11 mouse cellular contexts compared by ENCODE assay signal in genomic region chr6:88483111-88483510, GRCm38 (mm10). TPM values are rescaled to one million over a fixed set of nuclear protein-coding genes. Genes with fewer than 3 reads are reported as not detected.
DNase-seq lines count a peak whose midpoint lies in the region; ATAC-seq and TF ChIP-seq lines count a peak whose summit lies in the region.
"Had no signal": no experiment of that assay in that cellular context is flagged by ENCODE, and none has a peak within 500 bp of the region (broad histone marks: within the 10 kb centered on the region; RNA-seq: fewer than 3 reads in every experiment).

No protein-coding gene starts in this region.

- no peak for ATAC-seq in monocyte, adult 5-6 weeks (replicated peaks; ENCODE audit: insufficient number of reproducible peaks, low FRiP score, low TSS enrichment, poor library complexity, severe bottlenecking)

- no peak for DNase-seq in gastrocnemius, adult 2 months
- no peak for DNase-seq in gastrocnemius, postnatal 36 days
- DNase-seq in MEL (ENCODE audit: low read depth, low spot score), result peak; percentile 37
- DNase-seq in cerebellum, adult 2 months, result peak; percentile 80 to 88
- peak; percentile 48 to 51 for DNase-seq in kidney, postnatal 36 days
- no peak for DNase-seq in right cerebral cortex, postnatal 36 days (ENCODE audit: low spot score in 2 of 2)
- no peak for DNase-seq in thymus, postnatal 36 days

- no peaks in the 10 kb centered on the region; the same call in 1 of the 2 replicates for H3K79me2 ChIP-seq in MEL (ENCODE audit: control insufficient read depth, insufficient read depth, low read length, poor library complexity)

- H3K27ac ChIP-seq in gastrocnemius, adult 2 months, result no peak overlapping the region
- no peak overlapping the region for H3K27ac ChIP-seq in MEL (ENCODE audit: control insufficient read depth, low read depth, low read length)
- peak overlapping the region; percentile 40 for H3K27ac ChIP-seq in cerebellum, adult 2 months (ENCODE audit: insufficient read depth, low read length)
- H3K27ac ChIP-seq: limb, embryonic 12.5 days; midbrain, embryonic 10.5 days had no signal

- H3K9me3 ChIP-seq in MEL (replicated peaks; ENCODE audit: insufficient read depth, low read length), result no peaks in the 10 kb centered on the region
- H3K9me3 ChIP-seq: limb, embryonic 12.5 days; midbrain, embryonic 10.5 days had no signal

- H3K4me3 ChIP-seq in gastrocnemius, adult 2 months, result 0 out of 2 replicates have a peak overlapping the region, but pooled peaks have one; percentile 13
- H3K4me3 ChIP-seq in MEL (ENCODE audit: control insufficient read depth in 1 of 2, insufficient read depth in 1 of 2, low read depth in 2 of 2, low read length in 2 of 2), result no peak overlapping the region
- H3K4me3 ChIP-seq in cerebellum, adult 2 months (replicated peaks; ENCODE audit: insufficient read depth, low read depth, low read length), result no peak overlapping the region
- H3K4me3 ChIP-seq: limb, embryonic 12.5 days; midbrain, embryonic 10.5 days had no signal

- peaks cover 0 to 2% of the 10 kb centered on the region in 2 experiments; a peak in 2 of 4 replicates for H3K4me1 ChIP-seq in MEL (ENCODE audit: control insufficient read depth in 1 of 2, insufficient read depth in 2 of 2, low read length in 2 of 2)
- peaks cover 25% of the 10 kb centered on the region for H3K4me1 ChIP-seq in cerebellum, adult 2 months (ENCODE audit: control insufficient read depth, insufficient read depth, low read length)
- H3K4me1 ChIP-seq: limb, embryonic 12.5 days; midbrain, embryonic 10.5 days had no signal

- no peak for TF ChIP-seq EP300 in MEL (IDR thresholded peaks at IDR 0.05; ENCODE audit: low read depth in 1 of 2, low read length in 2 of 2)

- H3K36me3 ChIP-seq in MEL (ENCODE audit: control insufficient read depth in 1 of 2, insufficient read depth in 2 of 2, low read length in 2 of 2), result peaks cover 3 to 19% of the 10 kb centered on the region in 2 experiments

- no peak overlapping the region for H3K9ac ChIP-seq in MEL (ENCODE audit: control insufficient read depth, low read depth, low read length, poor library complexity, severe bottlenecking)
- H3K9ac ChIP-seq: limb, embryonic 12.5 days had no signal

- TF ChIP-seq RAD21 in MEL (IDR thresholded peaks at IDR 0.05; ENCODE audit: low read depth, low read length), result no peak

- intact Hi-C loops in gastrocnemius, adult 2 months (cut with DNase I), result no loop called here
- intact Hi-C loops in gastrocnemius, postnatal 36 days (cut with DNase I), result no loop called here

- no peak for TF ChIP-seq POLR2A in MEL (IDR thresholded peaks at IDR 0.05; ENCODE audit: control insufficient read depth in 1 of 2, insufficient read depth in 1 of 2, low read depth in 1 of 2, low read length in 2 of 2, poor library complexity in 1 of 2)
- no peak for TF ChIP-seq POLR2A in cerebellum, adult 2 months (IDR thresholded peaks at IDR 0.05; ENCODE audit: borderline replicate concordance, insufficient read depth, low read length)

- H3K27me3 ChIP-seq in MEL (ENCODE audit: control insufficient read depth in 1 of 2, insufficient read depth in 2 of 2, low read length in 2 of 2), result no peaks in the 10 kb centered on the region
- H3K27me3 ChIP-seq in cerebellum, adult 2 months (ENCODE audit: control insufficient read depth, insufficient read depth, low read length), result no peaks in the 10 kb centered on the region
- H3K27me3 ChIP-seq: CH12.LX; limb, embryonic 12.5 days had no signal

- TF ChIP-seq CTCF in gastrocnemius, adult 2 months (IDR thresholded peaks at IDR 0.05), result no peak
- TF ChIP-seq CTCF in MEL (IDR thresholded peaks at IDR 0.05 in 2 of 3, conservative IDR thresholded peaks at IDR 0.05 in 1 of 3; ENCODE audit: control insufficient read depth in 1 of 3, insufficient read depth in 1 of 3, low read depth in 2 of 3, low read length in 3 of 3, poor library complexity in 1 of 3, severe bottlenecking in 1 of 3), result no peak
- TF ChIP-seq CTCF in cerebellum, adult 2 months (IDR thresholded peaks at IDR 0.05; ENCODE audit: borderline replicate concordance, insufficient read depth, low read depth, low read length), result no peak

- 4% methylated on average over 7 of the region's 7 CpGs for WGBS in cerebellum, adult 2 months

TF ChIP-seq in MEL, 35 proteins besides CTCF, POLR2A, EP300 and RAD21:
- TF ChIP-seq SMC3 (IDR thresholded peaks at IDR 0.05; ENCODE audit: low read depth, low read length), result no peak
- TF ChIP-seq MYB (IDR thresholded peaks at IDR 0.05; ENCODE audit: low read depth, low read length), result no peak
- TF ChIP-seq RCOR1 (IDR thresholded peaks at IDR 0.05; ENCODE audit: low read depth, low read length), result no peak
- TF ChIP-seq TCF12 (IDR thresholded peaks at IDR 0.05; ENCODE audit: low read depth, low read length), result no peak
- TF ChIP-seq USF2 (IDR thresholded peaks at IDR 0.05; ENCODE audit: borderline replicate concordance in 1 of 2, insufficient read depth in 1 of 2, low read depth in 1 of 2, low read length in 2 of 2), result no peak
- TF ChIP-seq SIN3A (IDR thresholded peaks at IDR 0.05; ENCODE audit: low read length), result no peak
- no peak for TF ChIP-seq JUND (IDR thresholded peaks at IDR 0.05; ENCODE audit: low read depth, low read length)
- TF ChIP-seq CHD2 (IDR thresholded peaks at IDR 0.05; ENCODE audit: low read length), result no peak
- TF ChIP-seq MAX (IDR thresholded peaks at IDR 0.05; ENCODE audit: low read length), result no peak
- no peak for TF ChIP-seq E2F4 (IDR thresholded peaks at IDR 0.05; ENCODE audit: borderline replicate concordance, low read depth, low read length)
- TF ChIP-seq USF1 (IDR thresholded peaks at IDR 0.05; ENCODE audit: low read depth, low read length), result no peak
- TF ChIP-seq NELFE (IDR thresholded peaks at IDR 0.05; ENCODE audit: low read depth, low read length), result no peak

RNA-seq across cellular contexts. Expression of gene Ruvbl1, which starts 17.9 kb away (rescaled TPM):
- 10 to 100 TPM; 20.2 to 21.9 TPM for total RNA-seq in gastrocnemius, adult 2 months (2021)
- total RNA-seq in gastrocnemius, postnatal 36 days (2021), result 10 to 100 TPM; 19.4 to 19.7 TPM
- 232 and 240 TPM in 2 replicates for total RNA-seq in MEL (2012; rRNA removed)
- 100 to 1,000 TPM; 146 to 238 TPM for polyA plus RNA-seq in MEL (2012; ENCODE audit: insufficient read depth in 1 of 2, insufficient read length in 2 of 2, low read depth in 1 of 2, low replicate concordance in 2 of 2, missing spikeins in 1 of 2)
- 49.2 and 49.9 TPM in 2 replicates for polyA plus RNA-seq in cerebellum, adult 2 months (2012; rRNA removed)
- total RNA-seq in monocyte, adult 5-6 weeks (2017), result 44.6 to 62.5 TPM (median 55.5 TPM) in 3 replicates

RNA-seq across cellular contexts. Expression of gene Sec61a1, which starts 35.6 kb away (rescaled TPM):
- total RNA-seq in gastrocnemius, adult 2 months (2021), result 10 to 100 TPM; 17.7 to 23.3 TPM
- total RNA-seq in gastrocnemius, postnatal 36 days (2021), result 10 to 100 TPM; 18.5 to 20.2 TPM
- 249 and 277 TPM in 2 replicates for total RNA-seq in MEL (2012; rRNA removed)
- polyA plus RNA-seq in MEL (2012; ENCODE audit: insufficient read depth in 1 of 2, insufficient read length in 2 of 2, low read depth in 1 of 2, low replicate concordance in 2 of 2, missing spikeins in 1 of 2), result 100 to 1,000 TPM; 111 to 161 TPM
- polyA plus RNA-seq in cerebellum, adult 2 months (2012; rRNA removed), result 86.8 and 93.3 TPM in 2 replicates
- 110 to 141 TPM (median 110 TPM) in 3 replicates for total RNA-seq in monocyte, adult 5-6 weeks (2017)

RNA-seq across cellular contexts. Expression of gene Eefsec, which starts 36.8 kb away (rescaled TPM):
- total RNA-seq in gastrocnemius, adult 2 months (2021), result 1 to 10 TPM; 8.1 to 8.2 TPM
- 1 to 10 TPM; 6.8 TPM for total RNA-seq in gastrocnemius, postnatal 36 days (2021)
- total RNA-seq in MEL (2012; rRNA removed), result 26.2 and 27.5 TPM in 2 replicates
- polyA plus RNA-seq in MEL (2012; ENCODE audit: insufficient read depth in 1 of 2, insufficient read length in 2 of 2, low read depth in 1 of 2, low replicate concordance in 2 of 2, missing spikeins in 1 of 2), result 100 to 1,000 TPM in 1 of 2 experiments, 10 to 100 TPM in 1; 40.7 to 378 TPM
- polyA plus RNA-seq in cerebellum, adult 2 months (2012; rRNA removed), result 17.0 and 17.3 TPM in 2 replicates
- 7.5 to 11.4 TPM (median 8.0 TPM) in 3 replicates for total RNA-seq in monocyte, adult 5-6 weeks (2017)

Comparison
In these comparisons a context has a peak if more than half of its experiments do, and no peak if none do; other contexts are left out.
1. DNase-seq: peak in MEL (single experiment), cerebellum, adult 2 months (2 of 2) and kidney, postnatal 36 days (2 of 2); none in gastrocnemius, adult 2 months (single experiment), gastrocnemius, postnatal 36 days (0 of 2), right cerebral cortex, postnatal 36 days (0 of 2) and thymus, postnatal 36 days (0 of 2).